Mouse (Mus musculus): ENCODE measurements around the gene Colgalt2.
"Not testable (repeated sequence)": the region's sequence is repeated elsewhere in the genome, so short reads cannot be mapped to it uniquely, and the experiment has no call there.

DNA sequence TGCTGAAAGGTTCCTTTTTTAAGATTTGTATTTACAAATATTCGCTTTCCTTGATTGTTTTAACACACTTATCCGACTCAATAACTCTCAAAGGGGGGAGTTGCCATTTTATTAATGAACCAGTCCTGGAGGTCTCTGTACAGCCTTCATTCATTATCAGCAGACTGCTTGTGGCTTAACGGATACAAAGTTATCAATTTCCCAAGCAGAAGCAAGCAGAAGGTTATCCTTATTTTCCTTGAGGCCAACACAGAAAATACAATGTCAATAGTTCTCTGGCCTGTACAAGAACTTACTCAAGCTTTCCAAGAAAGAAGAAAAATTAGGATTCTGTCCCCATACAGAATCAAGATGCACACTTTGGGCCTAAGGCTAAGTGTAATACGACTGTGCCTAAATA is 13.9 kb upstream of the Colgalt2 start:
- TF ChIP-seq CTCF, EP300 (IDR thresholded peaks at IDR 0.05; ENCODE audit: low read depth): not testable (repeated sequence)
